Mouse (Mus musculus): ENCODE results near the gene Snapc5. TPM values are rescaled to one million over a fixed set of nuclear protein-coding genes. Genes with fewer than 3 reads are reported as not detected.
"Not testable (repeated sequence)": the region's sequence is repeated elsewhere in the genome, so short reads cannot be mapped to it uniquely, and the experiment has no call there.

Snapc5 gene
- polyA plus RNA-seq, 1 experiment from 2014 or later: 31.7 TPM

DNA sequence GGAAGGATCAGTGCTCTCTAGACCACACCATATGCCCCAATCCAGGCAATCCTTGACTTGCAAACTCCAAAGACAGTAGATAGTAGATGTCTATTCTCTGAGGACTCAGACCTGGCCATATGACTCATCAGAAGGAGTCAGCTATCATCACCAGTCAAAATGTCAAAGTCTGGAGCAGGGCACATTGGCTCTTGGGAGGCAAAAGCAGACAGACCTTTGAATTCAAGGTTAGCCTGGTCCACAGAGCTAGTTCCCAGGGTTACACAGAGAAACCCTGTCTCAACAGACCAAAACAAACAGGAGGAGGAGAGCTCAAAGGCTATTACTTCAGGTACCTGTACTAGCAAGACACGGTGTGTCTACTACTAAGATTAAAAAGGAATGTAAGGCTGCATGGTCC is 14.8 kb downstream of the Snapc5 start:
- no peak overlapping the region for H3K4me3 ChIP-seq (ENCODE audit: low read depth, low read length)
- DNase-seq (ENCODE audit: low spot score): no peak
- no peak overlapping the region for H3K9ac ChIP-seq (ENCODE audit: low read length)
- peaks cover 4% of the 10 kb centered on the region; the same call in 1 of the 2 replicates for H3K36me3 ChIP-seq (ENCODE audit: control insufficient read depth, insufficient read depth, low read length)
- H3K4me1 ChIP-seq (ENCODE audit: control insufficient read depth, insufficient read depth, low read length): no peaks in the 10 kb centered on the region
- WGBS: 92% methylated on average over 1 of the region's 1 CpGs
- no peak overlapping the region for H3K4me2 ChIP-seq (ENCODE audit: low read depth)
- H3K9me3 ChIP-seq (ENCODE audit: control insufficient read depth, low read length): no peaks in the 10 kb centered on the region
- no peak for ATAC-seq (ENCODE audit: insufficient read depth, low FRiP score, low TSS enrichment)
- H3K27ac ChIP-seq (ENCODE audit: low read depth, low read length): no peak overlapping the region
- no peaks in the 10 kb centered on the region for H3K27me3 ChIP-seq (ENCODE audit: control insufficient read depth, insufficient read depth, low read length)

DNA sequence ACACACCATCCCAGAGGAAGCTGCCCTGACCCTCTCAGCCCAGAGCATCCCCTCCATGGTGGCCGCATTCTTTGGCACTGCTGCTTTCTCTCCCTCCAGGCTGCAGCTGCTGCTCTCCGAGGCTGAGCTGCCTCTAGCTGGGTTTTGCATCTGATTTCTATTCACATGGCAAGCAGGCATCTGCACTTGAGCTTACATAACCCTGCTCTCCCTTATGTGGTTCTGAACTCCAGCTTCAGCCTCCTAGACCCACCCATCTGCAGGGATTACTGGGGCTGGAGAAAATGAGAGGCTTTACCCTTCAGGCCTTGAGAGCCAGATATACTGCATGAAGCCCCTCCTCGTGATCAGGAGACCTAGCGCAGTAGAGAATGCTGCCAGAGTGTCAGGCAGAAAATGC is 16.5 kb downstream of the Snapc5 start:
- no peak overlapping the region for H3K9ac ChIP-seq (ENCODE audit: low read length)
- peaks cover 4% of the 10 kb centered on the region; the same call in 1 of the 2 replicates for H3K36me3 ChIP-seq (ENCODE audit: control insufficient read depth, insufficient read depth, low read length)
- DNase-seq (ENCODE audit: low spot score) (no peak), ATAC-seq (ENCODE audit: insufficient read depth, low FRiP score, low TSS enrichment) (no peak)
- no peak overlapping the region for H3K4me2 ChIP-seq (ENCODE audit: low read depth)
- no peaks in the 10 kb centered on the region for H3K9me3 ChIP-seq (ENCODE audit: control insufficient read depth, low read length)
- H3K4me1 ChIP-seq (ENCODE audit: control insufficient read depth, insufficient read depth, low read length): no peaks in the 10 kb centered on the region
- H3K27ac ChIP-seq (ENCODE audit: low read depth, low read length): no peak overlapping the region
- no peak overlapping the region for H3K4me3 ChIP-seq (ENCODE audit: low read depth, low read length)
- H3K27me3 ChIP-seq (ENCODE audit: control insufficient read depth, insufficient read depth, low read length): no peaks in the 10 kb centered on the region
- WGBS: 84% methylated on average over 4 of the region's 4 CpGs

DNA sequence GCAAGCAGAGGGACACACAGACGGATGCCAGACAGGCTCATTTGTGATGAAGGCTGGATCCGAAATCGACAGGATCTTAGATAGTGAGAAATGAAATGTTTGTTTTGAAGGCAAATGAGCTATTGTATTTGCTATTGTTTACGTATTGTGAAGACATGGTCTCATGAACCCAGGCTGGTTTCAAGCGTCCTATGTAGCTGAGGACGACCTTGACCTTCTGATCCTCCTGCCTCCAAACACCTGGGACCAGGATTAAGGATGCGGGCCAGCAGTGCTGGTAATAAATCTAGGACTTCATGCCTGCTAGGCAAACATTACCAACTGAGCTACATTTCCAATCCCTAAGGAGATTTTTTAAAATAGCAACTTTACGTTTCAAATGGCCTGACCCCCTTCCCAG is 18.4 kb downstream of the Snapc5 start:
- ATAC-seq (ENCODE audit: insufficient read depth, low FRiP score, low TSS enrichment): no peak
- DNase-seq (ENCODE audit: low spot score): no peak
- Histone ChIP-seq H3K9me3 (ENCODE audit: control insufficient read depth, low read length) (no peaks in the 10 kb centered on the region), H3K27ac (ENCODE audit: low read depth, low read length) (no peak overlapping the region), H3K36me3 (ENCODE audit: control insufficient read depth, insufficient read depth, low read length) (peaks cover 2% of the 10 kb centered on the region; the same call in 1 of the 2 replicates), H3K4me3 (ENCODE audit: low read depth, low read length) (no peak overlapping the region), H3K4me2 (ENCODE audit: low read depth) (no peak overlapping the region), H3K9ac (ENCODE audit: low read length) (no peak overlapping the region), H3K4me1 (ENCODE audit: control insufficient read depth, insufficient read depth, low read length) (no peaks in the 10 kb centered on the region), H3K27me3 (ENCODE audit: control insufficient read depth, insufficient read depth, low read length) (no peaks in the 10 kb centered on the region)
- 84% methylated on average over 8 of the region's 8 CpGs for WGBS

GRCm38 (mm10) chr9:64198068-64198762 is 19.1 kb downstream of the Snapc5 start:
- H3K27me3 ChIP-seq (ENCODE audit: control insufficient read depth, insufficient read depth, low read length): no peaks in the 10 kb centered on the region
- no peak overlapping the region for H3K27ac ChIP-seq (ENCODE audit: low read depth, low read length)
- no peaks in the 10 kb centered on the region for H3K4me1 ChIP-seq (ENCODE audit: control insufficient read depth, insufficient read depth, low read length)
- DNase-seq (ENCODE audit: low spot score) (no peak), ATAC-seq (ENCODE audit: insufficient read depth, low FRiP score, low TSS enrichment) (no peak)
- H3K4me3 ChIP-seq (ENCODE audit: low read depth, low read length): no peak overlapping the region
- H3K9me3 ChIP-seq (ENCODE audit: control insufficient read depth, low read length): no peaks in the 10 kb centered on the region
- WGBS: 92% methylated on average over 5 of the region's 5 CpGs
- H3K36me3 ChIP-seq (ENCODE audit: control insufficient read depth, insufficient read depth, low read length): no peaks in the 10 kb centered on the region
- no peak overlapping the region for H3K4me2 ChIP-seq (ENCODE audit: low read depth)
- no peak overlapping the region for H3K9ac ChIP-seq (ENCODE audit: low read length)

DNA sequence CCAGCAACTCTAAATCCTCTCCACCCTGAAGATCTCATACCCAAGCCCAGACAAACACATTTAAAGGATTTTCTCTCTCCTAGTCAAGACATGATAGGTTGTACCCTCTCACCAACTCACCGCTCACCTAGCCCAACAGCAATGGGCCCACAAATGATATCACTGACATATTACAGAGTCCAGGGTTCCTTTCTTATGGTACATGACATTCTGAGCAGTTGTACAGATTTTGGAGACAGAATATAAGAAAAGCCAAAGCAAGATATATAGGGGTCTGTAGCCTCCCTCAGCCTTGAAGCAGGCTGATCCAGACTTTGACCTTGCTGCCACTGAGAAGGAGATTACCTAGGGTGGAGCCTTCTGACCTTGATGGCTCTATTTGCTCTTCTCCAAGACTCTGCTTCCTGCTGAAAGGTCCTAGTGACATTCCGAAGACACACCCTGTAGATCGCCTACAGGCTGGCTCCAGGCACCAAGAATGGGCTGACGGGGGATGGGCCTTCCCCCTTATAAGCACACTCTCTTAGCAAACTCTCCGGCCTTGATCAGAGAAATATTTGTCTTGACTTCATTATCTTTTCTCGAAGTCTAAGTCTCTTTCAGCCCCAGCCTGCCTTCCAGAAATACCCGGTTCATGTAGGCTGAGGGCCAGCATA is 19.8 kb downstream of the Snapc5 start:
- not testable (repeated sequence) for H3K27ac ChIP-seq (ENCODE audit: low read depth, low read length); H3K27me3 ChIP-seq (ENCODE audit: control insufficient read depth, insufficient read depth, low read length); ATAC-seq (ENCODE audit: insufficient read depth, low FRiP score, low TSS enrichment); H3K4me3 ChIP-seq (ENCODE audit: low read depth, low read length); DNase-seq (ENCODE audit: low spot score); H3K4me1 ChIP-seq (ENCODE audit: control insufficient read depth, insufficient read depth, low read length); H3K9me3 ChIP-seq (ENCODE audit: control insufficient read depth, low read length); H3K9ac ChIP-seq (ENCODE audit: low read length); H3K36me3 ChIP-seq (ENCODE audit: control insufficient read depth, insufficient read depth, low read length); H3K4me2 ChIP-seq (ENCODE audit: low read depth)
- 93% methylated on average over 7 of the region's 7 CpGs for WGBS

DNA sequence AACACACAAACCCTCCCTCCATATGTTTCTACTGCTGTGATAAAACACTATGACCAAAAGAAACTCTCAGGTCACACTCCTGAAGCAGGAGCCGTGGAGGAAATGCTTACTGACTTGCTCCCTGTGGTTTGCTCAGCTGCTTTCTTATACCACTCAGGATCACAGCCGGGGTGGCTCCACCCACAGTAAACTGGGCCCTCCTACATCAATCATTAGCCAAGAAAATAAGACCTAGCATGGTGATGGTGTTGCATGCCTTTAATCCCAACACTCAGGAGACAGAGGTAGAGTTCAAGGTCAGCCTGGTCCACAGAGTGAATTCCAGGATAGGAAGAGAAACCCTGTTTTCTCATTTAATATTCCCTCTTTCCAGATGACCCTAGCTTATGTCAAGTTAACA is 20.8 kb downstream of the Snapc5 start:
- Histone ChIP-seq H3K36me3 (ENCODE audit: control insufficient read depth, insufficient read depth, low read length) (no peaks in the 10 kb centered on the region), H3K4me2 (ENCODE audit: low read depth) (no peak overlapping the region), H3K27ac (ENCODE audit: low read depth, low read length) (no peak overlapping the region), H3K4me3 (ENCODE audit: low read depth, low read length) (no peak overlapping the region), H3K4me1 (ENCODE audit: control insufficient read depth, insufficient read depth, low read length) (no peaks in the 10 kb centered on the region), H3K27me3 (ENCODE audit: control insufficient read depth, insufficient read depth, low read length) (no peaks in the 10 kb centered on the region), H3K9ac (ENCODE audit: low read length) (no peak overlapping the region), H3K9me3 (ENCODE audit: control insufficient read depth, low read length) (no peaks in the 10 kb centered on the region)
- no peak for ATAC-seq (ENCODE audit: insufficient read depth, low FRiP score, low TSS enrichment)
- 81% methylated on average over 2 of the region's 2 CpGs for WGBS
- no peak for DNase-seq (ENCODE audit: low spot score)

DNA sequence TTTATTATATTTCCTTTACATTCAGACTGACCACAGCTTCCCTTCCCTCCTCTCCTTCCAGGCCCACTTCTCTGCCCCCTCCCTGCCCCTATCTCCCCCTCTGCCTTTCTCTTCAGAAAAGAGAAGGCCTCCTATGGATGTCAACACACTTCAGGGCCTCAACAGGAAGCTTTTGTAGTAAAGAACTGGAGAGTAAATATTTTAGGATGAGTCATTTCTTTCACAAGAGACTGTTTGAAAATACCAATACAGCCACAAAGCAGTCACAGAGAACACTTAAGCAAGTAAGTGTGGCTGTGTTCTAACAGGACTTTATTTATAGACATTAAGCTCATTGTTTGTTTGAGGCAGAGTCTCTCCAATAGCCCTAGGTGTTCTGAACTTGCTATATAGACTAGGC is 23.3 kb downstream of the Snapc5 start:
- Histone ChIP-seq H3K4me1 (ENCODE audit: control insufficient read depth, insufficient read depth, low read length) (no peaks in the 10 kb centered on the region), H3K4me2 (ENCODE audit: low read depth) (no peak overlapping the region), H3K9me3 (ENCODE audit: control insufficient read depth, low read length) (no peaks in the 10 kb centered on the region), H3K27me3 (ENCODE audit: control insufficient read depth, insufficient read depth, low read length) (no peaks in the 10 kb centered on the region), H3K36me3 (ENCODE audit: control insufficient read depth, insufficient read depth, low read length) (no peaks in the 10 kb centered on the region; the same call in 1 of the 2 replicates), H3K4me3 (ENCODE audit: low read depth, low read length) (no peak overlapping the region), H3K27ac (ENCODE audit: low read depth, low read length) (no peak overlapping the region), H3K9ac (ENCODE audit: low read length) (no peak overlapping the region)
- DNase-seq (ENCODE audit: low spot score) (no peak), ATAC-seq (ENCODE audit: insufficient read depth, low FRiP score, low TSS enrichment) (no peak)

DNA sequence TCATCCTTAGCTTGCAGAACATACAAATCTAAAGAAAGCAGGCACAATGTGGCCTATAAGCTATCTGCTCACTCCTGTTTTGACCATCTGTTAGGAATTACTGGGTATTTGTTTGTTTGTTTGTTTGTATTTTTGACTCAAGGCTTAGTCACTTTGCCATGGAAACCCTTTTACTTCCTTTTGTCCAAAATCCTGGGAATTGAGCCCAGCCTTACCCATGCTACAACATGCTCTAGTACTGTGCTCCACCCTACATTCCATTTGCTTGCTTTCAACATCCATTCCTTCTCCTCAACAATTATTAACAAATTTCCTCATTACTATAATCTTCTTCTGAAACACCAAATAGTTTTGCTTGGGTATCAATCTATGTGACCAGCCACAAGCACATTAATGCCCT is 23.8 kb downstream of the Snapc5 start:
- ATAC-seq (ENCODE audit: insufficient read depth, low FRiP score, low TSS enrichment): no peak
- H3K9ac ChIP-seq (ENCODE audit: low read length): no peak overlapping the region

DNA sequence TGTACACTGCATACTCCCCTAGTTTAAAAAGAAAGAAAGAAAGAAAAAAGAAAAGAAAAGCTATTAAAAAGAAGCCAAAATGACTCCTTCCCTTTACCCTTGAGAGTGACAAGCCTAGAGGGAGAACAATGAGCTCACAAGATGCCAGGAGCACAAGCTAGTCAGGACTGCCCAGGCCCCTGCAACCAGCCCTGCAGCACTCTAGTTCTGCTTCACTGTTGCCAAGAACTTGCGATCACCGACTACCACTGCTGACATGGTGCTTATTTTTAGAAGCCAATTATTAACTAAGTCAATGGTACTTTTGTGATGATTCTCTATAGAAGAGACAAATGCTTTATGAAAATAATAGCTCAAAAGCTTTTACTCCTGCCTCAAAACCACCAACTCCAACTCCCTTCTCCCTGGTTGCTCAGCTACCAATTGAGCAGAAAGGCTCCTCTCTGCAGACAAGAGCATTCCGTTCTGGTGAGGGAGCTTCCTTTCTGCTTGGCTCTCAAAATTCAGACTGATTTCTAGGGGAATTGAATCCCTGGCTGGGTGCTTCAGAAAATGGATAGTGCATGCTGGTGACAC is 28.5 kb downstream of the Snapc5 start:
- Histone ChIP-seq H3K4me3 (ENCODE audit: low read depth, low read length) (no peak overlapping the region), H3K27me3 (ENCODE audit: control insufficient read depth, insufficient read depth, low read length) (no peaks in the 10 kb centered on the region), H3K4me2 (ENCODE audit: low read depth) (no peak overlapping the region), H3K36me3 (ENCODE audit: control insufficient read depth, insufficient read depth, low read length) (no peaks in the 10 kb centered on the region; the same call in 1 of the 2 replicates), H3K9me3 (ENCODE audit: control insufficient read depth, low read length) (no peaks in the 10 kb centered on the region), H3K9ac (ENCODE audit: low read length) (no peak overlapping the region), H3K27ac (ENCODE audit: low read depth, low read length) (no peak overlapping the region), H3K4me1 (ENCODE audit: control insufficient read depth, insufficient read depth, low read length) (no peaks in the 10 kb centered on the region)
- ATAC-seq (ENCODE audit: insufficient read depth, low FRiP score, low TSS enrichment) (no peak), DNase-seq (ENCODE audit: low spot score) (no peak)
- WGBS: 94% methylated on average over 3 of the region's 3 CpGs

More for the DNA sequence above, 23.8 kb downstream of the Snapc5 start:
- Histone ChIP-seq H3K4me3 (ENCODE audit: low read depth, low read length) (no peak overlapping the region), H3K4me2 (ENCODE audit: low read depth) (no peak overlapping the region), H3K27me3 (ENCODE audit: control insufficient read depth, insufficient read depth, low read length) (no peaks in the 10 kb centered on the region), H3K27ac (ENCODE audit: low read depth, low read length) (no peak overlapping the region), H3K4me1 (ENCODE audit: control insufficient read depth, insufficient read depth, low read length) (no peaks in the 10 kb centered on the region), H3K9me3 (ENCODE audit: control insufficient read depth, low read length) (no peaks in the 10 kb centered on the region), H3K36me3 (ENCODE audit: control insufficient read depth, insufficient read depth, low read length) (no peaks in the 10 kb centered on the region; the same call in 1 of the 2 replicates)
- DNase-seq (ENCODE audit: low spot score): no peak

All from neural tube, embryonic 11.5 days (tissue).